Mouse (Mus musculus): ENCODE results near the gene Gm12166. TPM values are rescaled to one million over a fixed set of nuclear protein-coding genes. Genes with fewer than 3 reads are reported as not detected.
"Not testable (repeated sequence)": the region's sequence is repeated elsewhere in the genome, so short reads cannot be mapped to it uniquely, and the experiment has no call there.

Gm12166 gene
- 1.9 and 3.4 TPM in 2 replicates for polyA plus RNA-seq (2014; fragmentation: Nextera tagmentation; extraction: Ambion mirVana)

GRCm38 (mm10) chr11:46052105-46052659 lies at the start of gene Gm12166:
TSS of gene Gm12166 (minus strand) at chr11:46052321.
- 37% methylated on average over 19 of the region's 19 CpGs for WGBS

GRCm38 (mm10) chr11:46097062-46097461 lies 44.9 kb upstream of the Gm12166 start:
- H3K27me3 ChIP-seq (ENCODE audit: control insufficient read depth, insufficient read depth, low read length): no peaks in the 10 kb centered on the region
- H3K4me1 ChIP-seq (replicated peaks; ENCODE audit: control insufficient read depth, insufficient read depth, low read length): no peaks in the 10 kb centered on the region
- H3K27ac ChIP-seq (ENCODE audit: low read depth, low read length): no peak overlapping the region
- 93% methylated on average over 3 of the region's 3 CpGs for WGBS
- H3K4me2 ChIP-seq (ENCODE audit: low read depth, low read length, severe bottlenecking): no peak overlapping the region
- no peaks in the 10 kb centered on the region for H3K36me3 ChIP-seq (ENCODE audit: control insufficient read depth, insufficient read depth, low read length)
- ATAC-seq (replicated peaks; ENCODE audit: low FRiP score): no peak
- no peak for DNase-seq (ENCODE audit: low spot score)
- no peak overlapping the region for H3K4me3 ChIP-seq (ENCODE audit: low read depth, low read length)
- H3K9me3 ChIP-seq (ENCODE audit: control insufficient read depth, low read length): no peaks in the 10 kb centered on the region
- no peak overlapping the region for H3K9ac ChIP-seq (ENCODE audit: low read length)

More at GRCm38 (mm10) chr11:46052105-46052659, at the start of gene Gm12166:
- H3K27me3 ChIP-seq (ENCODE audit: control insufficient read depth, insufficient read depth, low read length); H3K36me3 ChIP-seq (ENCODE audit: control insufficient read depth, insufficient read depth, low read length); H3K9me3 ChIP-seq (ENCODE audit: control insufficient read depth, low read length); H3K4me1 ChIP-seq (replicated peaks; ENCODE audit: control insufficient read depth, insufficient read depth, low read length); H3K4me3 ChIP-seq (ENCODE audit: low read depth, low read length); ATAC-seq (replicated peaks; ENCODE audit: low FRiP score); H3K4me2 ChIP-seq (ENCODE audit: low read depth, low read length, severe bottlenecking); H3K27ac ChIP-seq (ENCODE audit: low read depth, low read length); H3K9ac ChIP-seq (ENCODE audit: low read length): not testable (repeated sequence)
- DNase-seq (ENCODE audit: low spot score): peak; percentile 72

- no peaks in the 10 kb centered on the region for H3K9me3 ChIP-seq (ENCODE audit: control insufficient read depth, low read length)
- WGBS: 89% methylated on average over 6 of the region's 6 CpGs
- no peak overlapping the region for H3K27ac ChIP-seq (ENCODE audit: low read depth, low read length)
- H3K4me3 ChIP-seq (ENCODE audit: low read depth, low read length): no peak overlapping the region
- no peaks in the 10 kb centered on the region for H3K36me3 ChIP-seq (ENCODE audit: control insufficient read depth, insufficient read depth, low read length)
- H3K4me2 ChIP-seq (ENCODE audit: low read depth, low read length, severe bottlenecking): no peak overlapping the region
- DNase-seq (ENCODE audit: low spot score) (no peak), ATAC-seq (replicated peaks; ENCODE audit: low FRiP score) (no peak)
- no peaks in the 10 kb centered on the region for H3K27me3 ChIP-seq (ENCODE audit: control insufficient read depth, insufficient read depth, low read length)
- no peak overlapping the region for H3K9ac ChIP-seq (ENCODE audit: low read length)
- no peaks in the 10 kb centered on the region for H3K4me1 ChIP-seq (replicated peaks; ENCODE audit: control insufficient read depth, insufficient read depth, low read length)
These were observed 44.1 kb upstream of the Gm12166 start for GRCm38 (mm10) chr11:46096265-46096649.

GRCm38 (mm10) chr11:46095477-46096264 lies 43.5 kb upstream of the Gm12166 start:
- no peak overlapping the region for H3K4me2 ChIP-seq (ENCODE audit: low read depth, low read length, severe bottlenecking)
- no peaks in the 10 kb centered on the region for H3K36me3 ChIP-seq (ENCODE audit: control insufficient read depth, insufficient read depth, low read length)
- 69% methylated on average over 9 of the region's 9 CpGs for WGBS
- H3K27ac ChIP-seq (ENCODE audit: low read depth, low read length): no peak overlapping the region
- ATAC-seq (replicated peaks; ENCODE audit: low FRiP score): no peak
- DNase-seq (ENCODE audit: low spot score): no peak
- H3K4me1 ChIP-seq (replicated peaks; ENCODE audit: control insufficient read depth, insufficient read depth, low read length): no peaks in the 10 kb centered on the region
- H3K9ac ChIP-seq (ENCODE audit: low read length): no peak overlapping the region
- H3K9me3 ChIP-seq (ENCODE audit: control insufficient read depth, low read length): no peaks in the 10 kb centered on the region
- no peaks in the 10 kb centered on the region for H3K27me3 ChIP-seq (ENCODE audit: control insufficient read depth, insufficient read depth, low read length)
- H3K4me3 ChIP-seq (ENCODE audit: low read depth, low read length): no peak overlapping the region

- Histone ChIP-seq H3K27me3 (ENCODE audit: control insufficient read depth, insufficient read depth, low read length) (no peaks in the 10 kb centered on the region), H3K9ac (ENCODE audit: low read length) (no peak overlapping the region), H3K4me3 (ENCODE audit: low read depth, low read length) (no peak overlapping the region), H3K36me3 (ENCODE audit: control insufficient read depth, insufficient read depth, low read length) (no peaks in the 10 kb centered on the region), H3K9me3 (ENCODE audit: control insufficient read depth, low read length) (no peaks in the 10 kb centered on the region), H3K4me2 (ENCODE audit: low read depth, low read length, severe bottlenecking) (no peak overlapping the region), H3K4me1 (replicated peaks; ENCODE audit: control insufficient read depth, insufficient read depth, low read length) (no peaks in the 10 kb centered on the region), H3K27ac (ENCODE audit: low read depth, low read length) (no peak overlapping the region)
- 91% methylated on average over 4 of the region's 4 CpGs for WGBS
- DNase-seq (ENCODE audit: low spot score): no peak
- ATAC-seq (replicated peaks; ENCODE audit: low FRiP score): no peak
These were observed 40.0 kb upstream of the Gm12166 start for GRCm38 (mm10) chr11:46092121-46092520.

GRCm38 (mm10) chr11:46090951-46091667 lies 39.0 kb upstream of the Gm12166 start:
- 77% methylated on average over 10 of the region's 10 CpGs for WGBS
- Histone ChIP-seq H3K36me3 (ENCODE audit: control insufficient read depth, insufficient read depth, low read length) (no peaks in the 10 kb centered on the region), H3K9me3 (ENCODE audit: control insufficient read depth, low read length) (no peaks in the 10 kb centered on the region), H3K9ac (ENCODE audit: low read length) (no peak overlapping the region), H3K4me3 (ENCODE audit: low read depth, low read length) (no peak overlapping the region), H3K4me1 (replicated peaks; ENCODE audit: control insufficient read depth, insufficient read depth, low read length) (no peaks in the 10 kb centered on the region), H3K27me3 (ENCODE audit: control insufficient read depth, insufficient read depth, low read length) (no peaks in the 10 kb centered on the region), H3K4me2 (ENCODE audit: low read depth, low read length, severe bottlenecking) (no peak overlapping the region), H3K27ac (ENCODE audit: low read depth, low read length) (no peak overlapping the region)
- DNase-seq (ENCODE audit: low spot score) (no peak), ATAC-seq (replicated peaks; ENCODE audit: low FRiP score) (no peak)

- H3K9ac ChIP-seq (ENCODE audit: low read length): no peak overlapping the region
- ATAC-seq (replicated peaks; ENCODE audit: low FRiP score): no peak
- no peak overlapping the region for H3K4me3 ChIP-seq (ENCODE audit: low read depth, low read length)
- no peak for DNase-seq (ENCODE audit: low spot score)
- H3K4me1 ChIP-seq (replicated peaks; ENCODE audit: control insufficient read depth, insufficient read depth, low read length): no peaks in the 10 kb centered on the region
- H3K27me3 ChIP-seq (ENCODE audit: control insufficient read depth, insufficient read depth, low read length): no peaks in the 10 kb centered on the region
- no peaks in the 10 kb centered on the region for H3K36me3 ChIP-seq (ENCODE audit: control insufficient read depth, insufficient read depth, low read length)
- H3K4me2 ChIP-seq (ENCODE audit: low read depth, low read length, severe bottlenecking): no peak overlapping the region
- WGBS: 89% methylated on average over 10 of the region's 10 CpGs
- H3K9me3 ChIP-seq (ENCODE audit: control insufficient read depth, low read length): no peaks in the 10 kb centered on the region
- no peak overlapping the region for H3K27ac ChIP-seq (ENCODE audit: low read depth, low read length)
These were observed 38.1 kb upstream of the Gm12166 start for GRCm38 (mm10) chr11:46090036-46090725.

- Histone ChIP-seq H3K27me3 (ENCODE audit: control insufficient read depth, insufficient read depth, low read length) (no peaks in the 10 kb centered on the region), H3K36me3 (ENCODE audit: control insufficient read depth, insufficient read depth, low read length) (no peaks in the 10 kb centered on the region), H3K9ac (ENCODE audit: low read length) (no peak overlapping the region), H3K27ac (ENCODE audit: low read depth, low read length) (no peak overlapping the region), H3K4me3 (ENCODE audit: low read depth, low read length) (no peak overlapping the region), H3K9me3 (ENCODE audit: control insufficient read depth, low read length) (no peaks in the 10 kb centered on the region), H3K4me1 (replicated peaks; ENCODE audit: control insufficient read depth, insufficient read depth, low read length) (no peaks in the 10 kb centered on the region), H3K4me2 (ENCODE audit: low read depth, low read length, severe bottlenecking) (no peak overlapping the region)
- 83% methylated on average over 4 of the region's 4 CpGs for whole genome bisulfite sequencing
- DNase-seq (ENCODE audit: low spot score) (no peak), ATAC-seq (replicated peaks; ENCODE audit: low FRiP score) (no peak)
These were observed 37.1 kb upstream of the Gm12166 start for GRCm38 (mm10) chr11:46089081-46089713.

Measured in forebrain, embryonic 11.5 days (tissue).